Mouse (Mus musculus) limb, embryonic 14.5 days (tissue): ENCODE data around the gene Surf4. TPM values are rescaled to one million over a fixed set of nuclear protein-coding genes. Genes with fewer than 3 reads are reported as not detected.
A peak's percentile ranks its signal among the peaks of the same experiment; 100 is the strongest.

Source experiments
- ATAC-seq: fragments of 200-750 bp; cut with Nextera tagmentation; 2 replicates; pipeline ENCODE4 v1.8.0; 2017; ENCODE audit warnings: low read depth, moderate number of reproducible peaks, moderate TSS enrichment; ENCODE audit not compliant: low FRiP score
- DNase-seq: peaks from one replicate; pipeline ENCODE4 v3.0.0-alpha.2; 2015; ENCODE audit warnings: low spot score
- H3K27ac ChIP-seq: fragments of 300-500 bp; sonication (generic); replicated peaks from 2 replicates; pipeline ENCODE4 v1.5.1; 2014; ENCODE audit warnings: low read depth, mild to moderate bottlenecking, low read length, moderate library complexity, mixed read lengths
- H3K27me3 ChIP-seq: fragments of 300-500 bp; sonication (generic); 2 replicates; pipeline ENCODE4 v1.6.1; 2014; ENCODE audit warnings: low read length, mixed read lengths; ENCODE audit not compliant: control insufficient read depth, insufficient read depth
- H3K36me3 ChIP-seq: fragments of 300-500 bp; sonication (generic); 2 replicates; pipeline ENCODE4 v1.6.1; 2014; ENCODE audit warnings: mild to moderate bottlenecking, low read length, moderate library complexity, mixed read lengths; ENCODE audit not compliant: control insufficient read depth, insufficient read depth
- H3K4me1 ChIP-seq: fragments of 300-500 bp; sonication (generic); 2 replicates; pipeline ENCODE4 v1.6.1; 2014; ENCODE audit warnings: antibody characterized with exemption, low read length, mixed read lengths; ENCODE audit not compliant: control insufficient read depth, insufficient read depth
- H3K4me2 ChIP-seq: fragments of 300-500 bp; sonication (generic); replicated peaks from 2 replicates; pipeline ENCODE4 v1.6.1; 2014; ENCODE audit warnings: low read depth, mild to moderate bottlenecking, low read length, moderate library complexity; ENCODE audit not compliant: severe bottlenecking
- H3K4me3 ChIP-seq: fragments of 300-500 bp; sonication (generic); replicated peaks from 2 replicates; pipeline ENCODE4 v1.5.1; 2014; ENCODE audit warnings: low read length
- H3K9ac ChIP-seq: fragments of 300-500 bp; sonication (generic); 2 replicates; pipeline ENCODE4 v1.6.1; 2014; ENCODE audit warnings: mild to moderate bottlenecking, low read depth, low read length, moderate library complexity; ENCODE audit not compliant: severe bottlenecking
- H3K9me3 ChIP-seq: fragments of 300-500 bp; sonication (generic); 2 replicates; pipeline ENCODE4 v1.6.1; 2016; ENCODE audit warnings: low read length; ENCODE audit not compliant: control insufficient read depth
- POLR2A ChIP-seq: fragments of 200-500 bp; IDR thresholded peaks from 2 replicates; pipeline ENCODE4 v1.8.0; 2012; ENCODE audit warnings: inconsistent platforms, mild to moderate bottlenecking, moderate library complexity, borderline replicate concordance; ENCODE audit not compliant: insufficient read depth, insufficient read length; ENCODE audit errors: extremely low read depth
- WGBS: fragments of 180-500 bp; shearing (Covaris S2); extraction: QIAGEN DNeasy Blood & Tissue Kit; methylation state at CpG from one replicate; pipeline ENCODE4 v1.1.7; 2014; 5-methylcytosine and 5-hydroxymethylcytosine counted together
- polyA plus RNA-seq, 2 experiments: library from polyadenylated mRNA; depleted of rRNA in 1 of 2; stranded (reverse) in 1 of 2; unstranded in 1 of 2; fragments of >200 nt; fragmentation: Nextera tagmentation in 1 of 2; extraction: Ambion mirVana in 1 of 2; gene quantifications; 2 replicates each; pipeline versions ENCODE4 v1.2.1 to v1.2.3; 2012 to 2014

Surf4 gene
- polyA plus RNA-seq (2012; rRNA removed) (235 and 291 TPM in 2 replicates), polyA plus RNA-seq (2014; fragmentation: Nextera tagmentation; extraction: Ambion mirVana) (265 and 279 TPM in 2 replicates)

DNA sequence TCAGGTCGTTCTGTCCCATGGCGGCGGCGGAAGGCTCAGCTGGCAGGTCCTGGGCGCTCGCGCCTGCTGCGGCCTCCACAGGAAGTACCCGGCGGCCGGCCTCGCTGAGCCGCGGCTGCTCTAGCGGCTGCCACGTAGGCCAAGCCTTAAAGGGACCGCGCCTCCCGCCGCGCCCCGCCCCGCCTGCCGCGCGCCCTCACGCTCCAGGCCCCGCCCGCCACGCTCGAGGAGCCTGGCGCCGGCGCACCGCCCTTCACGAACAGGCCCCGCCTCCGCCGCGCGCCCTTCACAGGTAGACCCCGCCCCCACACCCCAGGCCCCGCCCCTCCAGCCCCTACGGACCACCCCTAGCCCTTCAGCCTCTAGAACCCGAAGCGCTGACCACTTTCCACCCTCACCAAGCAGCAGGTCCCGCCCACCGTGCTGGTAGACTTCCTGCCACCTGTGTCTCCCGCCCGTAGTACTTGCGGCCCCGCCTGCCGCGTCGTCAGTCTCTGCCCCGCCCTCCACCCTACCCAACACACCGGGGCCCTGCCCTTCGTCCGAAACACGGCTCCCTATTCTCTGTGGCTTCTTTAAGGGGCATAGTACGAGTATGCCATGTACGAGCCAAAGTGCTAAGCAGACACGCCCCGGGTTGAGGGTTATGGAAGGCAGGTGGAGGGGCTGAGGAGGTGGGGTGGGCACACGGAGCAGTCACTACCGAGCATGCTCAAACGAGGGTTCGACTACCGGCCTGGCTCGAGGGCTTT is at the start of gene Surf4, which contains the start of gene Stkld1:
TSS of gene Surf4 (minus strand) at position 625 of the 752 bp plus-strand sequence.
TSS of gene Stkld1 (plus strand) at position 744 of the 752 bp plus-strand sequence.
- H3K9me3 ChIP-seq, result no peaks in the 10 kb centered on the region
- H3K9ac ChIP-seq, result peak within 1 kb of the TSS; percentile 97
- H3K36me3 ChIP-seq, result peaks cover 34% of the 10 kb centered on the region
- ATAC-seq, result peak; percentile 96
- peak; percentile 95 for DNase-seq
- peak within 1 kb of the TSS; percentile 93 for H3K4me3 ChIP-seq
- peak within 1 kb of the TSS; percentile 57 for H3K4me2 ChIP-seq
- under 1% methylated on average over 50 of the region's 70 CpGs for WGBS
- H3K27ac ChIP-seq, result peak within 1 kb of the TSS; percentile 93
- TF ChIP-seq POLR2A, result peak; percentile 95
- no peaks in the 10 kb centered on the region for H3K27me3 ChIP-seq
- peaks cover 26% of the 10 kb centered on the region for H3K4me1 ChIP-seq

DNA sequence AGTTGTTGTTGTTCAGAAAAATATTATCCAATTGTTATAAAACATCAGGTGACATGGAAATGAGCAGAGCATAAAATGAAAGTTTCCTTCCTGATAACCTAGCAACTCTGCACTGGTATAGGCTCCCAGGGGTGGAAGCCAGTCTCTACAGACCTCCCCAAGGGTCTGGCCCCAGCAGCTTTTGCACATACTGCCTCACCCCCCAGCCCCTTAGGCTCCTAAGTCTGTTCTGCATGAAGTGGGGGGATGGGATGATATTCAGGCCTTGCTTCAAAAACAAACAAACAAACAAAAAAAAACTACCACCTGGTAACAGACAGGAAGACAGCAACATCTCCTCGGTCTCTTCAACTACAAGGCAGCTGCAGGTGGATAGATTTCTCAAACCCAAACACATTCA is 46.6 kb upstream of the Surf4 start:
- Histone ChIP-seq H3K27me3 (no peaks in the 10 kb centered on the region), H3K27ac (no peak overlapping the region), H3K9me3 (no peaks in the 10 kb centered on the region), H3K4me1 (no peaks in the 10 kb centered on the region), H3K4me2 (no peak overlapping the region), H3K4me3 (no peak overlapping the region), H3K36me3 (no peaks in the 10 kb centered on the region), H3K9ac (no peak overlapping the region)
- DNase-seq (no peak), ATAC-seq (no peak)
- no peak for TF ChIP-seq POLR2A
- WGBS, result 76% methylated on average over 1 of the region's 1 CpGs

GRCm38 (mm10) chr2:26973960-26974359 is 40.2 kb upstream of the Surf4 start:
- WGBS, result 23% methylated on average over 4 of the region's 4 CpGs
- no peak overlapping the region for H3K9ac ChIP-seq
- no peaks in the 10 kb centered on the region for H3K27me3 ChIP-seq
- H3K36me3 ChIP-seq, result no peaks in the 10 kb centered on the region
- no peak overlapping the region for H3K27ac ChIP-seq
- no peak for DNase-seq
- TF ChIP-seq POLR2A, result no peak
- H3K9me3 ChIP-seq, result no peaks in the 10 kb centered on the region
- no peak overlapping the region for H3K4me3 ChIP-seq
- H3K4me1 ChIP-seq, result no peaks in the 10 kb centered on the region
- no peak for ATAC-seq
- no peak overlapping the region for H3K4me2 ChIP-seq

DNA sequence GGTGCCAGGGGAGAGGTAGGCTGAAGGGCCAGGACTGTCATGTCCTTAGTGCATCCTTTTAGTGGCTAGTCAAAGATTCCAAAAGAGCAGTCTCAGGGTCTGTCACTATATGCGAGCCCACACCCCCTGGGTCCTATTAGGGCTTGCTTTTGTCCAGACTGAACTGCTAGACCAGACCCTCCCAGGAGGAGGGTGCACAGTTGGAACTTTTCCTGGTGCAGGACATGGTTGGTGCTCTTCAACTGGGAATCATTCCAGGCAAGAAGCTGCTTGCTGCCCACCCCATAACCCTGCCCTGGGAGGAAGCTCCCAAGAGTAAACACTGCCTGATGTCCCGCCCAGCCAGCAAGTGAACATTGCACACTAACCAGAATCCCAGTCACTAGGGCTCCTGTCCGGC is 39.4 kb upstream of the Surf4 start, which contains the start of gene Adamts13:
TSS of gene Adamts13 (plus strand) at position 301 of the 400 bp plus-strand sequence.
- TF ChIP-seq POLR2A, result no peak
- Histone ChIP-seq H3K9ac (0 out of 2 replicates have a peak within 1 kb of the TSS, but pooled peaks have one; percentile 34), H3K4me3 (no peak within 1 kb of the TSS), H3K27ac (no peak within 1 kb of the TSS), H3K4me1 (no peaks in the 10 kb centered on the region), H3K9me3 (no peaks in the 10 kb centered on the region), H3K4me2 (no peak within 1 kb of the TSS), H3K27me3 (no peaks in the 10 kb centered on the region), H3K36me3 (no peaks in the 10 kb centered on the region)
- no peak for DNase-seq
- no peak for ATAC-seq
- WGBS, result 56% methylated on average over 3 of the region's 3 CpGs

GRCm38 (mm10) chr2:26967262-26967661 is 33.5 kb upstream of the Surf4 start:
- no peaks in the 10 kb centered on the region for H3K27me3 ChIP-seq
- ATAC-seq, result no peak

More at GRCm38 (mm10) chr2:26967262-26967661, 33.5 kb upstream of the Surf4 start:
- Histone ChIP-seq H3K4me2 (no peak overlapping the region), H3K36me3 (peaks cover 4% of the 10 kb centered on the region; the same call in 1 of the 2 replicates), H3K9me3 (no peaks in the 10 kb centered on the region), H3K4me3 (no peak overlapping the region), H3K27ac (no peak overlapping the region), H3K4me1 (peaks cover 10% of the 10 kb centered on the region), H3K9ac (no peak overlapping the region)
- no peak for DNase-seq
- WGBS, result 74% methylated on average over 2 of the region's 2 CpGs
- no peak for TF ChIP-seq POLR2A
